Mouse (Mus musculus): ENCODE results near the gene Atp6v0a4.

Atp6v0a4 gene

GRCm38 (mm10) chr6:38124207-38124835 lies at the start of gene Atp6v0a4:
Gene Atp6v0a4, minus strand, starts transcription at chr6:38124586.
- peak; percentile 98 for DNase-seq

DNA sequence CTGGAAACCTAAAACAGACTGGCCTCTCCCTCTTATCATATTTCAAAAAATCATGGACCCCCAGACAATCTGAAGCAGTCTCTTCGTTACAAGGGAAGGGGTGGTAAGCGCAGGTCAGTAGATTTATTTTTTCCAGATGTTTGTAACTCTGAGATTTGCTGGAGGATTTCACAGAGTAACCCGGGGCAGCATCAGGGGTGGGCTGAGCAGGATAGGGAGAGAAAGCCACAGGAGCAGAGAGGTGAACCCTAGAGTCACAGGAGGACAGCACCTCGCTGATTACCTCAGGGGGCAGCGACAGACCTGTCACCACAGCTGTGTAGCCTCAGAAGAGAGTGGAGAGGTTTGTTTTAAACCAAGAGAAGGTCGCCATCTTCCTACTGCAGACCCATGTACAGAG lies 41.0 kb upstream of the Atp6v0a4 start:
- DNase-seq = no peak

GRCm38 (mm10) chr6:38164705-38165104 lies 40.3 kb upstream of the Atp6v0a4 start:
- DNase-seq = no peak

- no peak for DNase-seq
Observed at GRCm38 (mm10) chr6:38162825-38163504, 38.6 kb upstream of the Atp6v0a4 start.

- no peak for DNase-seq
Observed at GRCm38 (mm10) chr6:38160556-38160955, 36.2 kb upstream of the Atp6v0a4 start.

- peak; percentile 95 for DNase-seq
Observed at GRCm38 (mm10) chr6:38160102-38160501, 35.7 kb upstream of the Atp6v0a4 start.

DNA sequence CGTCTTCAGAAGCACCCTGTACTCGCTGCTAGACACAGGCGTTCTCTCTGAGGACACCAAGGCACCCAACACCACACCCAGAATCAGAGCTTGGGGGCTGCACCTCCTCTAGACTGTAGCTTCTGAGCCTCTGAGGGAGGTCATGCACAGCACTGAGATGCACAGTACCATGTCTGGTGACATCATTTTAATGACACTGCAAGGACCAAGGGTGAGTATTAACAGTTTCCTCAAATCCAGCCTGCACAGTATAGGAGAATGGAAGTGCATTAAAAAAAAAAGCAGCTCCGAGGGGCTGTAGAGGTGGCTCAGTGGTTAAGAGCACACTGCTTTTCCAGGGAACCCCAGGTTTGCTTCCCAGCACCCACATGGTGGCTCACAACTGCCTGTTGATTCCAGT lies 35.2 kb upstream of the Atp6v0a4 start:
- DNase-seq = no peak

GRCm38 (mm10) chr6:38157925-38158324 lies 33.5 kb upstream of the Atp6v0a4 start:
- no peak for DNase-seq

DNA sequence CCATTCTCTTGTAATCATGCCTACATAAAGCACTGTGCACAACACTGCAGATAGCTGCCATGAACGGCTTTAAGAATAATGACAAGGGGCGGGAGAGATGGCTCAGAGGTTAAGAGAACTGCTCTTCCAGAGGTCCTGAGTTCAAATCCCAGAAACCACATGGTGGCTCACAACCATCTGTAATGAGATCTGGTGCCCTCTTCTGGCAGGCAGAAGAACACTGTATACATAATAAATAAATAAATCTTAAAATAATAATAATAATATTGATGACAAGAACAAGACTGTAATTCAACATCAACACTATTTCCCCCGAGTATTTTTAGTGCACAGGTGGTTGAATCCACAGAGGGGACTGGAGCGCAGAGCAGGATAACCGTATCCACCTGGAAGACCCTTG lies 31.8 kb upstream of the Atp6v0a4 start:
- DNase-seq = no peak

- no peak for DNase-seq
Observed at GRCm38 (mm10) chr6:38152305-38152704, 27.9 kb upstream of the Atp6v0a4 start.

DNA sequence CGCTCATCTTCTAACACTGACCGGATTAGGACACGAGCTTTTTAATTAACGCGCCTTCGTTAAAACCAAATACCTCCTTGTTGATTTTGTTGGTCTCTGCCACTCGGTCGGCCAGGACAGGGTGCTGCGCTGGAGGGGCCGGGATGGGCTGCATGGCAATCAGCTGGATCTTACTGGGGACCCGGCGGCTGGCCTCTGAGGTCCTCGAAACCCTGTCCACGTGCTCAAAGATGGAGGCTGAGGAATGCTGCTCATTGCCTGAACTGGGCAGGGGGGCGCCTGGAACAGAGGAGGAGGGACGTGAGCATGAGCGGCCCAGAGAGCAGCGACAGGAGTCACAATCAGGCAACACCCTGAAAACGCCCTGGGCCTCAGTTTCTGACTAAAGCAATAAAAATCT lies 25.1 kb upstream of the Atp6v0a4 start:
- DNase-seq = no peak

DNA sequence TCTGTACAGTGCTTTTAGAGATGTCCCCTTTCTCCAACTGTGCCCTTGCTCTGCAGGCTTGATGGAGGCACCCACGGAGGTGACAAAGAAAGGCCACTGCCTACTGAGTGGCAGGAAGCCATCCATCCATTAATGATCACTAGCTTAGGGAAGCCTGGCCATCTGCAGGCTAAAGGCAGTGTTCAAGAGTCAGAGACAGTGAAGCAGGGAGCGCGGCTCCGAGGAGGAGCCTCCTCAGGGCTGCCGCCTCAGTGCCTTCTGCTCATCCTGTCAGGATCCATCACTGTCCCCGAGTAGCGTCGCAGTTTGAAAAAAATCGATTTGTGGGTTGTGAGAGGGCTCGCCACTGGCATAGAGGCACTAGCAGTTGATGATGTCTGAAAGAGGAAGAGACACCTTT lies 24.2 kb upstream of the Atp6v0a4 start:
- no peak for DNase-seq

DNA sequence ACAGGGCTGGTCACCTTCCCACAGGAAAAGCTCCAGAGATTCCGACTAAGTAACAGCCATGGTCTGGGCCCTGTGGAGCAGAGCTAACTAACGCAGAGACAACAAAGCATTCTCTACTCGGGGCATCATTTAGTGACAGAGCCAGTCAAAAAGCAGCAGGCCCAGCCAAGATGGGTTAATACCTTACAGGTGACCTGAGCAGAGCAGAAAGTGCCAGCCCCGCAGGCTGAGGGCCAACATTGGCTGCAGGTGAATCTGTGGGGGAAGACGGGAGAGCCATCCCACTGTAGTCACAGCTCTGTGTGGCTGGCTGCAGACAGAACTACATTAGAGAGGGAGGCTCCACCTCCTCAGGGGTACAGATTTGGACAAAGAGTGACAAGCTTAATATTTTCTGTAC lies 22.9 kb upstream of the Atp6v0a4 start:
- peak; percentile 79 for DNase-seq

DNA sequence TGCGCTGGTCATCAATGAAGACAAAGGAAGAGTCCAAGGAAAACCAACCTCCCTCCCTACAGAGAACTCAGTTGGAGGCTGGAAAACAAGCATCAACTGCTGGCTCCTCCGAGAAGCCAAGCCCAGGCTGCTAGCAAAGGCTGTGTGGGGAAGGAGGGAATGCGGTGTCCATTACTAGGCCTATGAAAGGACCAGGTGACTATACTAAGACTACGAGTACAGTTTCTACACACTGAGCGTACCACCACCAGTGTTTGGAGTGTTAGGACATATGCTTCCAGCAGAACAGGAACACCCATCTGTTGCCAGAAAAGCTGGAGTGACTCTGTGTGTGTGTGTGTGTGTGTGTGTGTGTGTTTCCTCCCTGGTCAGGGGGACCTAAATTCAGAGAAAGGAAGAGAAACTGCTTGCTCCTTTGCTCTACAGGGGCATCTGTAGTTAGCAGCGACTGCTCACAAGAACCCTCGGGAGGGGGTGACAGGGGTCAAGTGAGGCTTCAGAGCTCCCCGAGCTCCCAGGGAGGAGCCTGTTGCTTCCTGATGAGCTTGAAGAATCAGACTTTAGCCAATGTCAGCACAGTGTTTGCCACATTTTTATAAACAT lies 21.2 kb upstream of the Atp6v0a4 start:
- peak; percentile 72 for DNase-seq

GRCm38 (mm10) chr6:38144161-38144998 lies 20.0 kb upstream of the Atp6v0a4 start:
- peak; percentile 89 for DNase-seq

DNA sequence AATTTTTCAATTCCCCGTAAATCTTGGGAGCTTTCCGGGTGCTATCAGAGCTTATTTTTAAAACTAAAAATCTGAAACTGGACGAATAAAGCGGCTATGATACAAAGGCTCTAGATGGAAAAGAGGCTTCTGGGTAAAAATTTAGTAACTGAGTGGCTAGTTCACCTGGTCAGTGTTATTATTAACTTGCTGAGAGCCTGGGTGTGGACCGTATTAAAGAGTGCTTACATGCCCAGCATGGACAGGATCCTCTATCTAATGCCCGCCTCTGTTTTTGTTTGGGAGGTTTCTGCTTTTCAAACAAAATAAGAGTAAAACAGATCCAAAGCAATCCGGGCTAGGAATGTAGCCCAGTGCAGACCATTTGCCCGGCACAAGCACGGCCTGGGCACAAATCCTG lies 16.0 kb upstream of the Atp6v0a4 start:
- peak; percentile 77 for DNase-seq

GRCm38 (mm10) chr6:38139086-38139485 lies 14.7 kb upstream of the Atp6v0a4 start:
- no peak for DNase-seq

GRCm38 (mm10) chr6:38134806-38135559 lies 10.6 kb upstream of the Atp6v0a4 start:
- DNase-seq = peak; percentile 49

DNA sequence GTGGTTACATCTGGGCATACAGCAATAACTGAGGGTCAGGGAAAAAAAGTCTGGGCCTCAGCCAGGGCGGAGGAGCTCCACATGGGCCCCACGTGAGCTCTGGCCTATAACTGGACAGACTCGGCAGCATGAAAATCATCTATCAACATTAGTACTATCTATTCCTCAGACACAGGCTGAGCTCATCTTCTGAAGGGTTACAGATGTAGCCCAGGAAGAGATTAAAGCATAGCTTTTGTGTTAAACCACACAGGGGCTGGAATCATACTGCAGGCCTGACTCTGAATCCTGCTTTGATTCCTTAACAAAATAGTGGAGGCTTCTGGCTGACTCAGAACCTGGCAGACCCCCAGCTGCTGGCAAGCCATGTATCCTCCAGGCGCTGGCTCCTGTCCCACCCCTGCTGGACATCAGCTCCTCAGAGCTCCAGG lies 7.4 kb upstream of the Atp6v0a4 start:
- peak; percentile 63 for DNase-seq

DNA sequence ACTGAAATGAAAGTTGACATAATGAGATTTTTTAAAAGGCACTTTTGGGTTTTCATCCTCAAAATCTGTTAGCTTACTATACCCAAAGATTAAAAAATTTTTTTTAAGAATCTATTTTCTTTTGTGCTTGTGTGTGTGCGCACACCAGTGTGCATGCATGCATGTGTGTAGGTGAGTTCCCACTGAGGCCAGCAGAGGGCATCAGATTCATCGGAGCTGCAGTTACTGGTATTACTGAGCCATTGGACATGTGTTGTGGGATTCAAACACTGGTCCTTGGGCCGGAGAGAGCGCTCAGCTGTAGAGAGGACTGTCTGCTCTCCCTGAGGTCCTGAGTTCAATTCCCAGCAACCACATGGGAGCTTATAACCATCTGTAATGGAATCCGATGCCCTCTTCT lies 5.5 kb upstream of the Atp6v0a4 start:
- DNase-seq = no peak

GRCm38 (mm10) chr6:38128115-38128514 lies 3.7 kb upstream of the Atp6v0a4 start:
- DNase-seq = peak; percentile 44

DNA sequence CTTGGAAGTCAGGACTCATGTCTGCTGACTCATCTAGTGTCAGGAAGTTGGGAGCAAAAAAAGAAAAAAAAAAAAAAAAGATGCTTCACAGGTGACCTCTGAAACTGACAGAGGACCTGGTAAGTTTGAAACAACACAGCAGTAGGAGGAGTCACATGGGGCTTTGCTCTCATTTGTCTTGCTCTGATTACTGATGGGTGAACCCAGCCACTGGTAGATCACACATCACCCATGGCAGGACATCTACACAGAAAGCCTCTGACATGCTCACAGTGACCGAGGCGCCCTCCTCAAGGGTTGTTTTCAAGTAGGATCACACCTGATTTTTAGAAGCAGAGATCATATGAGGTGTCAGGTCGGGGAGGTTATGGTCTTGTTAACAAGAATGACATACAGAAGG lies 1.1 kb upstream of the Atp6v0a4 start:
- DNase-seq = peak; percentile 77

DNA sequence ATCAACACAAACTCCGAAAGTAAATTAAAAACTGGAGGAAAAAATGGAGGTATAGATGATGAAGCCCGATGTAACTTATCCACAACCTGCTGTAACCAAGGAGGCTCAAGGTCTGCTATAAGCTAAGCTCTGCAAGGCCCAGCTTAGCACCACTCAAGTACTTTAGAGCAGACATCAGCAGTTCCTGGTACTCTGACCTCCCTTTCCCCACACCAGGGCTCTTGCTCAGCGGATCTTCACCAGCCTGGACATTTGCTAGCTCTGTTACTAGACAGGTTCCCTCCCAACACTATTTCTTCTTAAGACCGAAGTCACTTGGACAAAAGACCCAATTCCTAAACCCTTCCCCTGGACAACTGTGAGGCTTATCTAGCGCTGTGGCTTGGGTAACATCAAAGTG lies 496 bp upstream of the Atp6v0a4 start:
- no peak for DNase-seq

All from kidney, adult 9 months (tissue).